Mouse (Mus musculus) olfactory bulb, adult 2 months (tissue): Measurements from ENCODE around the gene Arid5b.

Experiments used
- CTCF ChIP-seq: fragments of 200-500 bp; IDR thresholded peaks from 2 replicates; pipeline ENCODE4 v1.5.1; 2012; ENCODE audit warnings: low read depth, mild to moderate bottlenecking, low read length, moderate library complexity; ENCODE audit not compliant: insufficient read depth
- POLR2A ChIP-seq: fragments of 200-500 bp; IDR thresholded peaks from 2 replicates; pipeline ENCODE4 v1.6.1; 2012; ENCODE audit warnings: mild to moderate bottlenecking, low read depth, low read length, moderate library complexity; ENCODE audit not compliant: insufficient read depth

DNA sequence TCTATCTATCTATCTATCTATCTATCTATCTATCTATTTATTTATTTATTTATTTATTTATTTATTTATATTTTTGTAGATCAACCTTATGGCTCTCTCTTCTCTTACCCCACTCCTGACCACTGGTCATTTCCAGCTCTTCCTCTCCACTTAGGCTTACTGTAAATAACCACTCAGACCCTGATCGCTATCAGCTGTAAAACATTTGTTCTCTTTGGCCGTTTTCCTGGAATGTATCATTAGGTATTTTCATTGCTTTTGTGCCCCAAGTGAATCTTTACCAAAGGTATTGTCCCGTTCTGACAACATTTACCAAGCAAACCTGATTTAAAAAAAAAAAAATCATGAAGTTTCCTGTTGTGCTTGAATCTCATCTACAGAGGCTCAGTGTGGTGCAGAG lies 188.0 kb downstream of the Arid5b start:
- TF ChIP-seq CTCF, result no peak
- no peak for TF ChIP-seq POLR2A
